Mouse (Mus musculus): ENCODE results near the gene Pou3f3. TPM values are rescaled to one million over a fixed set of nuclear protein-coding genes. Genes with fewer than 3 reads are reported as not detected.

Pou3f3 gene
- polyA plus RNA-seq, 1 experiment = 7.5 TPM

- H3K27ac ChIP-seq (ENCODE audit: insufficient read depth, low read length) = no peak overlapping the region
- no peak for TF ChIP-seq POLR2A (IDR thresholded peaks at IDR 0.05; ENCODE audit: low read depth, low read length)
- no peak for TF ChIP-seq CTCF (IDR thresholded peaks at IDR 0.05; ENCODE audit: borderline replicate concordance, insufficient read depth, low read length)
Measured at GRCm38 (mm10) chr1:42686194-42687131, 9.1 kb upstream of the Pou3f3 start.

GRCm38 (mm10) chr1:42687271-42687670 lies 8.3 kb upstream of the Pou3f3 start:
- H3K4me3 ChIP-seq (ENCODE audit: insufficient read depth, low read length) = no peak overlapping the region
- TF ChIP-seq CTCF (IDR thresholded peaks at IDR 0.05; ENCODE audit: borderline replicate concordance, insufficient read depth, low read length) (no peak), POLR2A (IDR thresholded peaks at IDR 0.05; ENCODE audit: low read depth, low read length) (no peak)
- no peak overlapping the region for H3K27ac ChIP-seq (ENCODE audit: insufficient read depth, low read length)
- no peaks in the 10 kb centered on the region for H3K4me1 ChIP-seq (ENCODE audit: control insufficient read depth, insufficient read depth, low read length)

More at GRCm38 (mm10) chr1:42686194-42687131, 9.1 kb upstream of the Pou3f3 start:
- peak overlapping the region; percentile 3; the same call in 1 of the 2 replicates for H3K4me3 ChIP-seq (ENCODE audit: insufficient read depth, low read length)
- H3K4me1 ChIP-seq (ENCODE audit: control insufficient read depth, insufficient read depth, low read length) = no peaks in the 10 kb centered on the region

- no peaks in the 10 kb centered on the region for H3K4me1 ChIP-seq (ENCODE audit: control insufficient read depth, insufficient read depth, low read length)
- TF ChIP-seq POLR2A (IDR thresholded peaks at IDR 0.05; ENCODE audit: low read depth, low read length) = no peak
- no peak for TF ChIP-seq CTCF (IDR thresholded peaks at IDR 0.05; ENCODE audit: borderline replicate concordance, insufficient read depth, low read length)
- H3K27ac ChIP-seq (ENCODE audit: insufficient read depth, low read length) = no peak overlapping the region
- H3K4me3 ChIP-seq (ENCODE audit: insufficient read depth, low read length) = no peak overlapping the region
Measured at GRCm38 (mm10) chr1:42687756-42688540, 7.6 kb upstream of the Pou3f3 start.

GRCm38 (mm10) chr1:42688541-42689125 lies 6.9 kb upstream of the Pou3f3 start:
- no peaks in the 10 kb centered on the region for H3K4me1 ChIP-seq (ENCODE audit: control insufficient read depth, insufficient read depth, low read length)
- TF ChIP-seq POLR2A (IDR thresholded peaks at IDR 0.05; ENCODE audit: low read depth, low read length) (no peak), CTCF (IDR thresholded peaks at IDR 0.05; ENCODE audit: borderline replicate concordance, insufficient read depth, low read length) (no peak)
- no peak overlapping the region for H3K4me3 ChIP-seq (ENCODE audit: insufficient read depth, low read length)
- no peak overlapping the region for H3K27ac ChIP-seq (ENCODE audit: insufficient read depth, low read length)

- no peak overlapping the region for H3K4me3 ChIP-seq (ENCODE audit: insufficient read depth, low read length)
Measured at GRCm38 (mm10) chr1:42690024-42690575, 5.5 kb upstream of the Pou3f3 start.

GRCm38 (mm10) chr1:42691202-42692170 lies 4.1 kb upstream of the Pou3f3 start:
- TF ChIP-seq CTCF (IDR thresholded peaks at IDR 0.05; ENCODE audit: borderline replicate concordance, insufficient read depth, low read length) = peak; percentile 45; the same call in 1 of the 2 replicates
- no peak for TF ChIP-seq POLR2A (IDR thresholded peaks at IDR 0.05; ENCODE audit: low read depth, low read length)
- H3K4me1 ChIP-seq (ENCODE audit: control insufficient read depth, insufficient read depth, low read length) = no peaks in the 10 kb centered on the region
- no peak overlapping the region for H3K4me3 ChIP-seq (ENCODE audit: insufficient read depth, low read length)
- no peak overlapping the region for H3K27ac ChIP-seq (ENCODE audit: insufficient read depth, low read length)

More at GRCm38 (mm10) chr1:42690024-42690575, 5.5 kb upstream of the Pou3f3 start:
- Histone ChIP-seq H3K27ac (ENCODE audit: insufficient read depth, low read length) (no peak overlapping the region), H3K4me1 (ENCODE audit: control insufficient read depth, insufficient read depth, low read length) (no peaks in the 10 kb centered on the region)
- TF ChIP-seq CTCF (IDR thresholded peaks at IDR 0.05; ENCODE audit: borderline replicate concordance, insufficient read depth, low read length) = no peak
- TF ChIP-seq POLR2A (IDR thresholded peaks at IDR 0.05; ENCODE audit: low read depth, low read length) = no peak

GRCm38 (mm10) chr1:42692221-42692620 lies 3.3 kb upstream of the Pou3f3 start:
- no peak overlapping the region for H3K27ac ChIP-seq (ENCODE audit: insufficient read depth, low read length)
- no peaks in the 10 kb centered on the region for H3K4me1 ChIP-seq (ENCODE audit: control insufficient read depth, insufficient read depth, low read length)
- TF ChIP-seq POLR2A (IDR thresholded peaks at IDR 0.05; ENCODE audit: low read depth, low read length) (no peak), CTCF (IDR thresholded peaks at IDR 0.05; ENCODE audit: borderline replicate concordance, insufficient read depth, low read length) (no peak)
- no peak overlapping the region for H3K4me3 ChIP-seq (ENCODE audit: insufficient read depth, low read length)

- TF ChIP-seq CTCF (IDR thresholded peaks at IDR 0.05; ENCODE audit: borderline replicate concordance, insufficient read depth, low read length) (no peak), POLR2A (IDR thresholded peaks at IDR 0.05; ENCODE audit: low read depth, low read length) (no peak)
- Histone ChIP-seq H3K27ac (ENCODE audit: insufficient read depth, low read length) (no peak overlapping the region), H3K4me1 (ENCODE audit: control insufficient read depth, insufficient read depth, low read length) (no peaks in the 10 kb centered on the region), H3K4me3 (ENCODE audit: insufficient read depth, low read length) (peak overlapping the region; percentile 31; the same call in 1 of the 2 replicates)
Measured at GRCm38 (mm10) chr1:42693101-42693715, 2.4 kb upstream of the Pou3f3 start.
